Mouse (Mus musculus): ENCODE measurements at regions not wholly inside any gene's neighbourhood (a gene's known extent, or its start where the extent isn't known, plus 50 kb on each side); places are given as distances from the start of the nearest gene placed in this dataset.

GRCm38 (mm10) chr13:6377919-6378318, 170.0 kb upstream of the Pitrm1 start:
- TF ChIP-seq CTCF (IDR thresholded peaks at IDR 0.05): no peak
- TF ChIP-seq EP300 (IDR thresholded peaks at IDR 0.05): no peak
